Mouse (Mus musculus) thymus, adult 2 months (tissue): ENCODE data around the gene Etv2.

Experiments used
- CTCF ChIP-seq: fragments of 200-500 bp; IDR thresholded peaks from 2 replicates; pipeline ENCODE4 v1.5.1; 2012; ENCODE audit warnings: mild to moderate bottlenecking, control low read depth, low read length, moderate library complexity, borderline replicate concordance; ENCODE audit not compliant: control insufficient read depth, poor library complexity, insufficient read depth; ENCODE audit errors: extremely low read depth
- POLR2A ChIP-seq: fragments of 200-500 bp; IDR thresholded peaks from 2 replicates; pipeline ENCODE4 v1.6.1; 2012; ENCODE audit warnings: mild to moderate bottlenecking, low read length, control low read depth, moderate library complexity; ENCODE audit not compliant: control insufficient read depth, poor library complexity, insufficient read depth; ENCODE audit errors: extremely low read depth

DNA sequence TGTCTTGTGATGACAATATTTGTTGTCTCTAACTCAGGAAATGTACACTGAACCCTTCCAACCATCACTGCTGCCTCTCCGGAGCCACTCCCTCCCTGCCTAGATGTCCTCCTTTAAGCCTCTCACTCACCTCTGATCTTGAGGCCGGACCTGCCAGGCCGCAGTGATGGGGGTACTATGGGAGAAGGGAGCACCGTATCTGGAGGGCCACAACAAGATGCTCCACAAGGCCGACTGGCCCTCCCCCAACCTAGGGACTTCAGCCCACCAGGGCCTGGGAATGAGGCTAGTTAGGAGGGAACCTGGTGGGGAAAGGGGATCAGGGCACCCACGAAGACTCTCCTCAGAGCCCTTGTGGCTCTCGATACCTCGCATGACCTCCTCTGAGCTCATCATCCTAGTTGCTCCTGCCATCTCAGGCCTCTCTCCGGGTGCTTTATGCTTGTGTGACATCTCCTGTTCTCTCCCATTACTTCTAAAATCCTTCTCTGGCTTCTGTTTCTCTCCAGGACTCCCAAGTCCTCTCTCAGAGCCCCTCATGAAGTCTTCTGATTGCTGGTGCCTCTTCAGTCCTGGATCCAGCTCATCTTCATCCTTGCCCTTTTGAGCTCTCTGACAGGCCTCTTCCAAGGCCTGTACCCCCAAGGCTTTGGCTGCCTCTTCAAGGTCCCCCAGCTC, 44.6 kb downstream of the Etv2 start:
- TF ChIP-seq CTCF (no peak), POLR2A (no peak)
